Mouse (Mus musculus) forebrain, embryonic 11.5 days (tissue): Measurements from ENCODE around the gene Olfr1184. TPM values are rescaled to one million over a fixed set of nuclear protein-coding genes. Genes with fewer than 3 reads are reported as not detected.
"Not testable (repeated sequence)": the region's sequence is repeated elsewhere in the genome, so short reads cannot be mapped to it uniquely, and the experiment has no call there.

ENCODE experiments used
- ATAC-seq: fragments of 200-750 bp; cut with Nextera tagmentation; replicated peaks from 2 replicates; pipeline ENCODE4 v1.8.0; 2017; ENCODE audit warnings: moderate TSS enrichment; ENCODE audit not compliant: low FRiP score
- DNase-seq: peaks from one replicate; pipeline ENCODE4 v3.0.0-alpha.2; 2017; ENCODE audit warnings: low spot score
- H3K27ac ChIP-seq: fragments of 300-500 bp; sonication (generic); 2 replicates; pipeline ENCODE4 v1.5.1; 2014; ENCODE audit warnings: low read depth, low read length
- H3K27me3 ChIP-seq: fragments of 300-500 bp; sonication (generic); 2 replicates; pipeline ENCODE4 v1.6.1; 2014; ENCODE audit warnings: mild to moderate bottlenecking, low read length, mixed read lengths; ENCODE audit not compliant: control insufficient read depth, insufficient read depth
- H3K36me3 ChIP-seq: fragments of 300-500 bp; sonication (generic); 2 replicates; pipeline ENCODE4 v1.6.1; 2014; ENCODE audit warnings: mild to moderate bottlenecking, low read length, moderate library complexity, mixed read lengths; ENCODE audit not compliant: control insufficient read depth, insufficient read depth
- H3K4me1 ChIP-seq: fragments of 300-500 bp; sonication (generic); replicated peaks from 2 replicates; pipeline ENCODE4 v1.6.1; 2014; ENCODE audit warnings: low read length, mixed read lengths; ENCODE audit not compliant: control insufficient read depth, insufficient read depth
- H3K4me2 ChIP-seq: fragments of 300-500 bp; sonication (generic); 2 replicates; pipeline ENCODE4 v1.6.1; 2014; ENCODE audit warnings: low read depth, mild to moderate bottlenecking, low read length, moderate library complexity, mixed read lengths; ENCODE audit not compliant: severe bottlenecking
- H3K4me3 ChIP-seq: fragments of 300-500 bp; sonication (generic); 2 replicates; pipeline ENCODE4 v1.5.1; 2014; ENCODE audit warnings: low read depth, low read length
- H3K9ac ChIP-seq: fragments of 300-500 bp; sonication (generic); 2 replicates; pipeline ENCODE4 v1.6.1; 2014; ENCODE audit warnings: low read length
- H3K9me3 ChIP-seq: fragments of 300-500 bp; sonication (generic); 2 replicates; pipeline ENCODE4 v1.6.1; 2016; ENCODE audit warnings: low read length, mixed read lengths; ENCODE audit not compliant: control insufficient read depth
- WGBS: fragments of 180-500 bp; shearing (Covaris S2); extraction: QIAGEN DNeasy Blood & Tissue Kit; methylation state at CpG from one replicate; pipeline ENCODE4 v1.1.7; 2014; 5-methylcytosine and 5-hydroxymethylcytosine counted together
- polyA plus RNA-seq: library from polyadenylated mRNA; unstranded; fragments of >200 nt; fragmentation: Nextera tagmentation; extraction: Ambion mirVana; gene quantifications from 2 replicates; pipeline ENCODE4 v1.2.1, GENCODE M21; 2014

The Olfr1184 gene
- polyA plus RNA-seq, result not detected in 2 replicates

DNA sequence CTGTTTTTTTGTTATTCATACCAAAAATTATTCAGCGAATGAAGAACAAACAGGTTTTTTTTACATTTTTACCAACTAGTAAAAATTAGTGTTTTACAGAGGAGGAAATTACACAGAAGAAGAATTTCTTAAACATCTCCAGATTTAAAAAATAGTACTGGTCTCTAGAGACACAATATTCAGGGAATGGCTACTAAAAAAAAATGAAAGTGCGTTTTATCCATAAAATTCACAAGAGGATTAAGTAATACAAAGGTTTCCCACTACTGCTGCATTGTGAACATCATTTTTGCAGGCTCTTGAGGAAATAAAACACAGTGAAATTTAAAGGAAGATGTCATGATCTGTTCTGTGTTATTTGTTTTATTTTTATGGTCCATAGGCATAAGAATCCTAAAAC lies at the start of gene Olfr1184:
Olfr1184 (plus strand) TSS at position 301 of the 400 bp plus-strand sequence.
- Histone ChIP-seq H3K36me3 (no peaks in the 10 kb centered on the region), H3K4me2 (no peak within 1 kb of the TSS), H3K9me3 (no peaks in the 10 kb centered on the region), H3K27ac (no peak within 1 kb of the TSS), H3K9ac (no peak within 1 kb of the TSS), H3K4me3 (no peak within 1 kb of the TSS), H3K4me1 (no peaks in the 10 kb centered on the region), H3K27me3 (no peaks in the 10 kb centered on the region)
- DNase-seq (no peak), ATAC-seq (no peak)
- WGBS, result 89% methylated on average over 2 of the region's 2 CpGs

DNA sequence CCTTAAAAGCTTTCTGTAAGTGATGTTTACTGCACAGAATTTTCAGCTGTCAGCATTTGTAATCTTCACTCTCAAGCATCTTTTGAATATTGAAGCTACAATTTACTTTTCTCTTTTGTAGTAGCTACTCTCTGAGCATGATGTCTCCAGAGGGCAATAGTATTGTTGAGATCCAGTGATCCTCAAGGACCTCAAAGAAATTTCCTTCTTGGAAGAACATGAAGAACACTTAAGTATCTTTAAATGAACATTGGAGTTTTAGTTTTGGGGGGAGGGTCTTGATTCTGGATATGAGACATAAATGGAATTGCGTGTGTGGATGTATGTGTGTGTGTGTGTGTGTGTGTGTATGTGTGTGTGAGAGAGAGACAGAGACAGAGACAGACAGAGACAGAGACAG lies 34.4 kb upstream of the Olfr1184 start, which contains the start of gene Gm13757:
Gm13757 (minus strand) TSS at position 101 of the 400 bp plus-strand sequence.
- 93% methylated on average over 1 of the region's 1 CpGs for WGBS

GRCm38 (mm10) chr2:88454567-88454966 lies 28.8 kb upstream of the Olfr1184 start, which contains the start of gene Olfr1183:
Olfr1183 (plus strand) TSS chr2:88454867.
- not testable (repeated sequence) for DNase-seq, H3K36me3 ChIP-seq, H3K9ac ChIP-seq, H3K4me2 ChIP-seq, H3K27me3 ChIP-seq, H3K4me3 ChIP-seq, H3K27ac ChIP-seq, H3K9me3 ChIP-seq, H3K4me1 ChIP-seq, ATAC-seq
- 79% methylated on average over 1 of the region's 1 CpGs for WGBS

More for the DNA sequence above, 34.4 kb upstream of the Olfr1184 start, which contains the start of gene Gm13757:
- H3K9ac ChIP-seq, result no peak within 1 kb of the TSS
- no peak for ATAC-seq
- DNase-seq, result no peak
- H3K27me3 ChIP-seq, result no peaks in the 10 kb centered on the region
- no peak within 1 kb of the TSS for H3K4me2 ChIP-seq
- no peaks in the 10 kb centered on the region for H3K4me1 ChIP-seq
- no peak within 1 kb of the TSS for H3K27ac ChIP-seq
- no peaks in the 10 kb centered on the region for H3K9me3 ChIP-seq
- H3K4me3 ChIP-seq, result no peak within 1 kb of the TSS
- H3K36me3 ChIP-seq, result no peaks in the 10 kb centered on the region

DNA sequence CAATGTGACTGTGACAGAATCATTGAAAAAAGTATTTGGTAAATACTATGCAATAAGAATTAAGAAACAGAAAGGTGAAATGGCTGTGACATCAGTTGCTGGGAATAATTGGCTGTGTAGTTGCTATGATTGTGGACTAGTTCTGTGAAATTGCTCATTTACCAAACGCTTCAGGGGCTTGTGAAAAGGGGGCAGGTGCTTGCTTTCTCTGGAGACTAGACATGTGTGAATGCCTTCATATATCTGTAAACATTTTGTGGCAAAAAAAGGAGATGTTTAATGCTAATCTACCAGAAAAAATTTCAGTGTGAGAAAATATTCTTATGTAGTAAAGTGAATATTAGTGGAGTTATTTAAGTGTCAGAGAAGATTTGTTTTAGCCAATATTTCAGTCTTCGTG lies 9.6 kb downstream of the Olfr1184 start, which contains the start of gene Olfr1185-ps1:
Olfr1185-ps1 (plus strand) TSS at position 301 of the 400 bp plus-strand sequence.
- no peaks in the 10 kb centered on the region for H3K27me3 ChIP-seq
- ATAC-seq (no peak), DNase-seq (no peak)
- H3K27ac ChIP-seq, result no peak within 1 kb of the TSS
- no peak within 1 kb of the TSS for H3K4me2 ChIP-seq
- H3K4me3 ChIP-seq, result no peak within 1 kb of the TSS
- WGBS, result 83% methylated on average over 2 of the region's 2 CpGs
- no peaks in the 10 kb centered on the region for H3K36me3 ChIP-seq
- H3K4me1 ChIP-seq, result no peaks in the 10 kb centered on the region
- H3K9me3 ChIP-seq, result no peaks in the 10 kb centered on the region
- no peak within 1 kb of the TSS for H3K9ac ChIP-seq

GRCm38 (mm10) chr2:88518251-88518650 lies 34.9 kb downstream of the Olfr1184 start, which contains the start of gene Olfr1186:
Olfr1186 (plus strand) TSS chr2:88518551.
- DNase-seq (no peak), ATAC-seq (no peak)
- H3K4me3 ChIP-seq, result no peak within 1 kb of the TSS
- H3K27ac ChIP-seq, result no peak within 1 kb of the TSS
- H3K27me3 ChIP-seq, result no peaks in the 10 kb centered on the region
- no peak within 1 kb of the TSS for H3K9ac ChIP-seq
- H3K4me2 ChIP-seq, result no peak within 1 kb of the TSS
- no peaks in the 10 kb centered on the region for H3K36me3 ChIP-seq
- H3K9me3 ChIP-seq, result no peaks in the 10 kb centered on the region
- WGBS, result 89% methylated on average over 2 of the region's 2 CpGs
- no peaks in the 10 kb centered on the region for H3K4me1 ChIP-seq

- H3K4me3 ChIP-seq, result no peak overlapping the region
- H3K36me3 ChIP-seq, result no peaks in the 10 kb centered on the region
- H3K27ac ChIP-seq, result no peak overlapping the region
- ATAC-seq (no peak), DNase-seq (no peak)
- 72% methylated on average over 3 of the region's 3 CpGs for WGBS
- no peaks in the 10 kb centered on the region for H3K9me3 ChIP-seq
- H3K4me1 ChIP-seq, result no peaks in the 10 kb centered on the region
- no peak overlapping the region for H3K9ac ChIP-seq
- no peaks in the 10 kb centered on the region for H3K27me3 ChIP-seq
- no peak overlapping the region for H3K4me2 ChIP-seq
These were observed 42.3 kb downstream of the Olfr1184 start for GRCm38 (mm10) chr2:88525720-88526119.

Other genes starting within 250 kb of the Olfr1184 start
- not detected in 2 replicates for gene Olfr1173, start 203.7 kb upstream of the Olfr1184 start, polyA plus RNA-seq
- gene Olfr1174-ps, start 168.5 kb upstream of the Olfr1184 start, polyA plus RNA-seq, result not detected in 2 replicates
- not detected in 2 replicates for gene Olfr1175-ps, start 156.4 kb upstream of the Olfr1184 start, polyA plus RNA-seq
- not detected in 2 replicates for gene Olfr1176, start 146.9 kb upstream of the Olfr1184 start, polyA plus RNA-seq
- gene Olfr1177-ps, start 137.1 kb upstream of the Olfr1184 start, polyA plus RNA-seq, result not detected in 2 replicates
- not detected in 2 replicates for gene Olfr1178, start 96.5 kb upstream of the Olfr1184 start, polyA plus RNA-seq
- not detected in 2 replicates for gene Olfr1179, start 77.1 kb upstream of the Olfr1184 start, polyA plus RNA-seq
- not detected in 2 replicates for gene Olfr1180, start 64.4 kb upstream of the Olfr1184 start, polyA plus RNA-seq
- gene Olfr1181, start 57.4 kb upstream of the Olfr1184 start, polyA plus RNA-seq, result not detected in 2 replicates
- gene Gm13757, start 34.5 kb upstream of the Olfr1184 start, polyA plus RNA-seq, result not detected in 2 replicates
- gene Olfr1183, start 28.7 kb upstream of the Olfr1184 start, polyA plus RNA-seq, result not detected in 2 replicates
- not detected in 2 replicates for gene Olfr1185-ps1, start 9.7 kb downstream of the Olfr1184 start, polyA plus RNA-seq
- gene Olfr1186, start 35.0 kb downstream of the Olfr1184 start, polyA plus RNA-seq, result not detected in 2 replicates
- not detected in 2 replicates for gene Olfr1188, start 73.3 kb downstream of the Olfr1184 start, polyA plus RNA-seq
- gene Olfr1189, start 102.9 kb downstream of the Olfr1184 start, polyA plus RNA-seq, result not detected in 2 replicates
- gene Olfr1191-ps1, start 156.9 kb downstream of the Olfr1184 start, polyA plus RNA-seq, result not detected in 2 replicates
- gene Olfr1192-ps1, start 164.9 kb downstream of the Olfr1184 start, polyA plus RNA-seq, result not detected in 2 replicates
- not detected in 2 replicates for gene Olfr1193, start 192.0 kb downstream of the Olfr1184 start, polyA plus RNA-seq
- gene Olfr1195, start 205.6 kb downstream of the Olfr1184 start, polyA plus RNA-seq, result not detected in 2 replicates
- not detected in 2 replicates for gene Olfr1196, start 221.0 kb downstream of the Olfr1184 start, polyA plus RNA-seq
- gene Olfr1197, start 248.8 kb downstream of the Olfr1184 start, polyA plus RNA-seq, result not detected in 2 replicates